Mouse (Mus musculus): ENCODE data around the gene Adora3.

Gene Adora3

GRCm38 (mm10) chr3:105864123-105864522, 6.5 kb upstream of the Adora3 start:
- TF ChIP-seq GATA4 (IDR thresholded peaks at IDR 0.05; ENCODE audit: insufficient replicate concordance, low read length) = no peak

GRCm38 (mm10) chr3:105865122-105865521, 5.5 kb upstream of the Adora3 start:
- no peak for TF ChIP-seq GATA4 (IDR thresholded peaks at IDR 0.05; ENCODE audit: insufficient replicate concordance, low read length)

DNA sequence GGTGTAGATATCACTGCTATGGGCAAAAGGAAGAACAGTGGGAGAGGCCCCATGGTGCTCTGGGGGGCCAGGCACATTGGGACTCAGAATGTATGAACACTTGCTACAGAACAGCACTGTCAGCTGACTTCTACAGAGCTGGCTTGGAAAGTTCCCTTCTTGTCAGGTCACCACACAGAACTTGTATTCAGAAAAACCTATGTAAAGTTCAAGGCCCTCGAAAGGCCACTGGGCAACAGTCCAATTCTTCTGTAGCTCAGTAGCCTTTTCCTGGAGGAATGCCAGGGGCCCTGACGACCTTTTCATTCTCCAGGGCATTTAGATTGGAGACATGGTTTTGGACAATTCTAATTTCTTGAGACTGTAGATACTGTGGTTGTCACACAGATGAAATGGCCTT, 2.5 kb upstream of the Adora3 start:
- no peak for TF ChIP-seq GATA4 (IDR thresholded peaks at IDR 0.05; ENCODE audit: insufficient replicate concordance, low read length)

- TF ChIP-seq GATA4 (IDR thresholded peaks at IDR 0.05; ENCODE audit: insufficient replicate concordance, low read length) = no peak
These were observed 1.4 kb downstream of the Adora3 start for GRCm38 (mm10) chr3:105872034-105872433.

GRCm38 (mm10) chr3:105872579-105872978, 1.9 kb downstream of the Adora3 start:
- TF ChIP-seq GATA4 (IDR thresholded peaks at IDR 0.05; ENCODE audit: insufficient replicate concordance, low read length) = no peak

- TF ChIP-seq GATA4 (IDR thresholded peaks at IDR 0.05; ENCODE audit: insufficient replicate concordance, low read length) = no peak
These were observed 3.1 kb downstream of the Adora3 start for GRCm38 (mm10) chr3:105873451-105874445.

DNA sequence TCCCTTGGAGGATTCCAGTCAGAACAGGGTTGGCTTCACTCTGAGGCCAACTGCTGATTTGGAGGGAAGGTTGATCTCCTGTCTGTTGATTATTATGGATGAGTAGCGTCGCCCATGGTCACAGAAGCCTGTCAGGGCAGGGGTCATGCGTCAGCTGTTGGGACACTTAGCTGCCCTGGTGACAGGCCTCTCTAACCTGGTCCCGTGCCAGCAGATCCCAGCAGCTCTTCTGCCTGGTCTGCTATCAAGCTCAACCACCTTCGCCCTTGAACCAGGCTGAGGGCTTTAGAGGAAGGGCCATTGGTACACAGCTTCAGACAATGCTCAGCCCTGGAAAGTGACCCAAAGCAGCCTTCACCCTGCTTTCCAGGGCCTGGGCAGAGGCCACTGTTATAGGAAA, 5.4 kb downstream of the Adora3 start:
- TF ChIP-seq GATA4 (IDR thresholded peaks at IDR 0.05; ENCODE audit: insufficient replicate concordance, low read length) = no peak

- peak; percentile 69 for TF ChIP-seq GATA4 (IDR thresholded peaks at IDR 0.05; ENCODE audit: insufficient replicate concordance, low read length)
These were observed 6.7 kb downstream of the Adora3 start for GRCm38 (mm10) chr3:105877252-105877803.

DNA sequence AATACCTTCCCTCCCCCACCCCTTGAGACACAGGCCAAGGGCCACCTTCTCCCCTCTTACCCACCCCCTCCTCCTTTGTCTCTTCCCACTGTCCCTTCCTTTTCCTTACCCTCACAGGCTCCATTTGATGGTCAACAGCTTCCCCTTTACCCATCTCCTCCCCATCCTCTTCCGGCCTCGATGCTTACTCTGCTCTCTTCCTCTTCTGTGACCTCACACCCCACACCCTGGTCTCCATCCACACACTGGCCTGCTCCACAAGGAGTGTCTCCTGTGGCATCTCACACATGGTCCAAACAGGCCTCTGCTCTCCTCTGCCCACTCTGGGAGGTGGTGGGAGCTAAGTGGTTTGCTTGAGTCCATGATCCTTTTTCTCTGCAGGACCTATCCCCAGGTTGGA, 7.3 kb downstream of the Adora3 start:
- TF ChIP-seq GATA4 (IDR thresholded peaks at IDR 0.05; ENCODE audit: insufficient replicate concordance, low read length) = no peak

- no peak for TF ChIP-seq GATA4 (IDR thresholded peaks at IDR 0.05; ENCODE audit: insufficient replicate concordance, low read length)
These were observed 8.1 kb downstream of the Adora3 start for GRCm38 (mm10) chr3:105878751-105879150.

- TF ChIP-seq GATA4 (IDR thresholded peaks at IDR 0.05; ENCODE audit: insufficient replicate concordance, low read length) = no peak
These were observed 9.8 kb downstream of the Adora3 start for GRCm38 (mm10) chr3:105880419-105880818.

- no peak for TF ChIP-seq GATA4 (IDR thresholded peaks at IDR 0.05; ENCODE audit: insufficient replicate concordance, low read length)
These were observed 11.4 kb downstream of the Adora3 start for GRCm38 (mm10) chr3:105882105-105882504.

DNA sequence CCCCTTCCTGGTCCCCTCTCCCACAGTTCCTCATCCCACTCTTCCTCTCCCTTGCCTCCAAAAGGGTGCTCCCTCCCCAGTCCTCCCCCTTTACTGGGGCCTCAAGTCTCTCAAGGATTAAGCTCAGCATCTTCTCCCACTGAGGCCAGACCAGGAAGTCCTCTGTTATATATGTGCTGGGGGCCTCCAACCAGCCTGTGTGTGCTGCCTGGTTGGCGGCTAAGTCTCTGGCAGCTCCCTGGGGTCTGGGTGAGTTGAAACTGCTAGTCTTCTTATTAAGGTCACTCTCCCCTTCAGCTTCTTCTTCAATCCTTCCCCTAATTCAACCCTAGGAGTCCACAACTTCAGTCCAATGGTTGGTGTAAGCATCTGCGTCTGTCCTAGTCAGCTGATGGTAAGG, 12.5 kb downstream of the Adora3 start:
- TF ChIP-seq GATA4 (IDR thresholded peaks at IDR 0.05; ENCODE audit: insufficient replicate concordance, low read length) = no peak

GRCm38 (mm10) chr3:105888961-105889360, 18.3 kb downstream of the Adora3 start:
- no peak for TF ChIP-seq GATA4 (IDR thresholded peaks at IDR 0.05; ENCODE audit: insufficient replicate concordance, low read length)

DNA sequence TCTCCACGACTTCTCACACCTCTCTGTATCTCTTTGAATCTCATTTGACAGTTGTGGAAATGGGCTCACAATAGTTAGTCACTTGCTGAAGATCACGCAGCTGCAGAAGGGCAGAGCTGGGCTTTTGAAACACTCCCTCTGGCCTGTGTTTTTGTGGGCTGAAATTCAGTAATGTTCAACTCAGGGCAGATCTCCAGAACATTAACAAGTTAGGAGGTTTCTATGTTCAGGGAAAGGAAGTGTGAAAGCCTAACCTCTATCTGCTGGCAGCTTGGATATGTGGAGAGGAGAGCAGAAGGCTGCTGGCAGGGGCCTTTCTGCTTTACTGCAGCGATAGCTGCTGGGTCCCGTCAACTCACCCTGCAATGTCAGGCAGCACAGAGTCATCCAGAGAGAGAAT, 19.6 kb downstream of the Adora3 start:
- no peak for TF ChIP-seq GATA4 (IDR thresholded peaks at IDR 0.05; ENCODE audit: insufficient replicate concordance, low read length)

GRCm38 (mm10) chr3:105891141-105891540, 20.5 kb downstream of the Adora3 start:
- TF ChIP-seq GATA4 (IDR thresholded peaks at IDR 0.05; ENCODE audit: insufficient replicate concordance, low read length) = no peak

Data from liver, adult (tissue).